Mouse (Mus musculus) myocyte (in vitro differentiated cells): ENCODE measurements around the gene Ccdc57.

Source experiments
- MAX ChIP-seq: IDR thresholded peaks from one replicate; pipeline ENCODE4 v1.6.1; 2011; ENCODE audit warnings: low read depth, mild to moderate bottlenecking, control low read depth
- SRF ChIP-seq: IDR thresholded peaks from one replicate; pipeline ENCODE4 v1.6.1; 2011; ENCODE audit warnings: low read depth; ENCODE audit not compliant: control insufficient read depth, insufficient read length

GRCm38 (mm10) chr11:120862819-120863218, 69.9 kb downstream of the Ccdc57 start:
- TF ChIP-seq MAX (no peak), SRF (no peak)
